Mouse (Mus musculus) forebrain, postnatal 0 days (tissue): ENCODE measurements at regions not wholly inside any gene's neighbourhood (a gene's known extent, or its start where the extent isn't known, plus 50 kb on each side); places are given as distances from the start of the nearest gene placed in this dataset.

Experiments used
- ATAC-seq: fragments of 200-750 bp; cut with Nextera tagmentation; 2 replicates; pipeline ENCODE4 v1.8.0; 2017; ENCODE audit warnings: mild to moderate bottlenecking, moderate library complexity
- DNase-seq: peaks from one replicate; pipeline ENCODE4 v3.0.0-alpha.2; 2015
- H3K27ac ChIP-seq: fragments of 300-500 bp; sonication (generic); 2 replicates; pipeline ENCODE4 v1.5.1; 2014; ENCODE audit warnings: low read depth, mild to moderate bottlenecking, antibody characterized with exemption, low read length, moderate library complexity, mixed read lengths
- H3K27me3 ChIP-seq: fragments of 300-500 bp; sonication (generic); 2 replicates; pipeline ENCODE4 v1.6.1; 2014; ENCODE audit warnings: mild to moderate bottlenecking, low read length, mixed read lengths; ENCODE audit not compliant: insufficient read depth
- H3K36me3 ChIP-seq: fragments of 300-500 bp; sonication (generic); 2 replicates; pipeline ENCODE4 v1.6.1; 2014; ENCODE audit warnings: mild to moderate bottlenecking, moderate library complexity; ENCODE audit not compliant: insufficient read depth
- H3K4me1 ChIP-seq: fragments of 300-500 bp; sonication (generic); 2 replicates; pipeline ENCODE4 v1.6.1; 2014; ENCODE audit warnings: antibody characterized with exemption; ENCODE audit not compliant: insufficient read depth
- H3K4me2 ChIP-seq: fragments of 300-500 bp; sonication (generic); 2 replicates; pipeline ENCODE4 v1.6.1; 2014; ENCODE audit warnings: low read depth, mild to moderate bottlenecking, moderate library complexity
- H3K4me3 ChIP-seq: fragments of 300-500 bp; sonication (generic); 2 replicates; pipeline ENCODE4 v1.5.1; 2014; ENCODE audit warnings: low read depth, low read length, mixed read lengths
- H3K9ac ChIP-seq: fragments of 300-500 bp; sonication (generic); 2 replicates; pipeline ENCODE4 v1.6.1; 2014; ENCODE audit warnings: mild to moderate bottlenecking
- H3K9me3 ChIP-seq: fragments of 300-500 bp; sonication (generic); 2 replicates; pipeline ENCODE4 v1.6.1; 2016; ENCODE audit warnings: low read length
- CTCF ChIP-seq: sonication (generic); IDR thresholded peaks from 2 replicates; pipeline ENCODE4 v1.5.1; 2016; ENCODE audit warnings: antibody characterized with exemption, control low read depth, low read depth
- WGBS: fragments of 180-500 bp; shearing (Covaris S2); extraction: QIAGEN DNeasy Blood & Tissue Kit; methylation state at CpG from one replicate; pipeline ENCODE4 v1.1.7; 2014; 5-methylcytosine and 5-hydroxymethylcytosine counted together

DNA sequence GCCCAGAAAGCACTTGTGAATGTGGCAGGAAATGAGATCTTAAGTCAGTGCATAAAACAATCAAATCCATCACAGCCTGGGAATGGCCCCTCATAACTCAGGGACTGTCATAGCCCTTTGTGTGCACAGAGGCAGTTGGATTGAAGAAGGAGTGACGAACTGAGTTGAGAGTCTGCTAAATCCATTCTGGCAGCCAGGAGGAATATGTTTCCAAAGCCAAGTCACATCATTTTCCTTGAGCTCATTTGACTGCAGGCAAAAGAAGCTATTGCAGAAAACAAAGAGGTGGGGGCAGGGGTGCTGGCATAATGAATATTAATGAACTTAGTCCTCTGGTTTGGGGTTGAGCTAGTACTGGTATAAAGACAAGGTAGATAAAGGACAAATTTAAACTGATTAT is 620.0 kb downstream of the Dhx35 start:
- 3% methylated on average over 1 of the region's 1 CpGs for WGBS
- Histone ChIP-seq H3K36me3 (no peaks in the 10 kb centered on the region), H3K4me2 (no peak overlapping the region), H3K4me3 (no peak overlapping the region), H3K27ac (no peak overlapping the region), H3K4me1 (no peaks in the 10 kb centered on the region; the same call in 1 of the 2 replicates), H3K9ac (no peak overlapping the region), H3K9me3 (no peaks in the 10 kb centered on the region), H3K27me3 (no peaks in the 10 kb centered on the region)
- TF ChIP-seq CTCF = 0 out of 2 replicates have a peak, but pooled peaks have one; percentile 27
- ATAC-seq = peak; percentile 59; the same call in 1 of the 2 replicates
- DNase-seq = peak; percentile 29

DNA sequence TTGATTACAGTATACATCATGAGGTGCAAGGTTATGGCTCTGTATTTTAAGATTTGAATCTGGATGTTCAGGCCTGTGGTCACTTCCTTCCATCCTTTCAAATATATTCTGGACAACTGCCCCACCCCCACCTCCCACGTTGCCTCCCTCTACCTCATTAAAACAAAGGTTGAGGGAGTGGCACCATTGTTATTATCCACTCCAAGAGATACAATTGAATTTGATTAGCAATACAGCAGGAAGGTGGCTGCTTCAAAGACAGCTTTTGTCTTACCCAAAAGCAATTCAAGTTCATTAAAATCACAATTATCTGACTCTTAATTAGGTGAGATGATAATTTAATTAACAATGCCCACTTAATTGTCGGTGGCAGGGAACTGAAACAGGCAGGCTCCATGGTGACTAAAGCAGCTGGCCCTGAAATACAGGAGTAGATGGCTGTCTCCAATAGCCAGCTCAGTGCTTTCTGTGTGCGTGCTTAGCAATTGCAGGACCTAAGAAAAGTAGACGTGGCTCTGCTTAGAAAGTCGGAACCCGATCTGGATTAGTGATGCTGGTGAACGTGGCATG is 623.8 kb downstream of the Dhx35 start:
- ATAC-seq = no peak
- Histone ChIP-seq H3K36me3 (no peaks in the 10 kb centered on the region), H3K9ac (no peak overlapping the region), H3K9me3 (no peaks in the 10 kb centered on the region), H3K4me2 (no peak overlapping the region), H3K27ac (no peak overlapping the region), H3K27me3 (no peaks in the 10 kb centered on the region), H3K4me1 (no peaks in the 10 kb centered on the region; the same call in 1 of the 2 replicates), H3K4me3 (no peak overlapping the region)
- no peak for DNase-seq
- TF ChIP-seq CTCF = no peak
- WGBS = 23% methylated on average over 7 of the region's 7 CpGs

DNA sequence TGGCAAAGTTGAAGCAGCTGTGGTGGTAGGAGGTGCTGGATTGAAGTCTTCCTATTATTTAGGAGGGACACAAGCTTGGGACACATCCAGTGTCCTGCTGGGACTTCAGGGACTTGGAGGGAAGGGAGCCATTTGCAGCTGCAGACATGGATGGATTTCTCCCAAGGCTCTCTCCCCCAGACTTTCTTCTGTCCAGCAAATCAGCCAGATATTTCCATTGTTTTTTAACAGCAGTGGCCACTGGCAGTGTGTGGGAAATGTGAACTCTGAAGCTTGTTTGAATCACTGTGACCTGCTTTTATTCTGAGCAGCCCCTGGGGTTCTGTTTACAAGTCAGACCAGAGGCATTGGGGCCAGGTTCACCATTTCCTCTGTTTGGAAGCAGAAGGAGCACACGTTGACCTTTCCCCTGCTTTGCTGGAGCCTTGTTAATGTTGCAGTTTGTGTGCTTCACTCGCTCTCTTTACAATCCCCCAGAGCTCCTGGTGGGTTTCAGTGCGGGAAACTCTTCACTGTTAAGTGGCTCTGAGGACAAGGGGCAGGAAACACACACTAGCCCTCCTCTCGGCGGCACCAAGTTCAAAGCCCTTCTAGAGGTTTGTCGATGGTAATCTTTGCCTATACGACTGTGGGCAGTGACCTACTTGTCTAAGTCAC is 627.8 kb downstream of the Dhx35 start:
- no peaks in the 10 kb centered on the region for H3K27me3 ChIP-seq

GRCm38 (mm10) chr2:159428201-159428600 is 633.6 kb downstream of the Dhx35 start:
- no peaks in the 10 kb centered on the region for H3K36me3 ChIP-seq
- no peaks in the 10 kb centered on the region for H3K9me3 ChIP-seq
- 46% methylated on average over 1 of the region's 1 CpGs for WGBS
- no peak for DNase-seq
- no peaks in the 10 kb centered on the region for H3K4me1 ChIP-seq
- no peak for TF ChIP-seq CTCF
- H3K4me2 ChIP-seq = no peak overlapping the region
- H3K27me3 ChIP-seq = no peaks in the 10 kb centered on the region
- H3K4me3 ChIP-seq = no peak overlapping the region
- no peak for ATAC-seq
- no peak overlapping the region for H3K27ac ChIP-seq
- no peak overlapping the region for H3K9ac ChIP-seq

More for the DNA sequence above, 627.8 kb downstream of the Dhx35 start:
- no peak for ATAC-seq
- 42% methylated on average over 7 of the region's 7 CpGs for WGBS
- Histone ChIP-seq H3K4me1 (no peaks in the 10 kb centered on the region), H3K36me3 (no peaks in the 10 kb centered on the region), H3K9ac (no peak overlapping the region), H3K9me3 (no peaks in the 10 kb centered on the region), H3K4me3 (no peak overlapping the region), H3K27ac (no peak overlapping the region), H3K4me2 (no peak overlapping the region)
- TF ChIP-seq CTCF = no peak
- no peak for DNase-seq

- Histone ChIP-seq H3K9ac (no peak overlapping the region), H3K4me2 (no peak overlapping the region), H3K27ac (no peak overlapping the region), H3K4me3 (no peak overlapping the region), H3K4me1 (no peaks in the 10 kb centered on the region), H3K27me3 (no peaks in the 10 kb centered on the region), H3K9me3 (no peaks in the 10 kb centered on the region), H3K36me3 (no peaks in the 10 kb centered on the region)
- TF ChIP-seq CTCF = no peak
- ATAC-seq (no peak), DNase-seq (no peak)
- WGBS = 45% methylated on average over 5 of the region's 5 CpGs
Measured at GRCm38 (mm10) chr2:159430577-159431329, 636.1 kb downstream of the Dhx35 start.

- Histone ChIP-seq H3K27ac (no peak overlapping the region), H3K4me1 (no peaks in the 10 kb centered on the region), H3K9me3 (no peaks in the 10 kb centered on the region), H3K27me3 (no peaks in the 10 kb centered on the region), H3K4me2 (no peak overlapping the region), H3K4me3 (no peak overlapping the region), H3K36me3 (no peaks in the 10 kb centered on the region), H3K9ac (no peak overlapping the region)
- TF ChIP-seq CTCF = no peak
- ATAC-seq = no peak
- no peak for DNase-seq
- WGBS = 58% methylated on average over 6 of the region's 6 CpGs
Measured at GRCm38 (mm10) chr2:159438961-159439360, 644.4 kb downstream of the Dhx35 start.

- no peak overlapping the region for H3K4me3 ChIP-seq
- no peak overlapping the region for H3K4me2 ChIP-seq
- WGBS = 20% methylated on average over 8 of the region's 8 CpGs
- no peak overlapping the region for H3K27ac ChIP-seq
- ATAC-seq (no peak), DNase-seq (peak; percentile 74)
- H3K27me3 ChIP-seq = no peaks in the 10 kb centered on the region
- no peaks in the 10 kb centered on the region for H3K36me3 ChIP-seq
- no peak overlapping the region for H3K9ac ChIP-seq
- no peaks in the 10 kb centered on the region for H3K4me1 ChIP-seq
- H3K9me3 ChIP-seq = no peaks in the 10 kb centered on the region
- peak; percentile 63 for TF ChIP-seq CTCF
Measured at GRCm38 (mm10) chr2:159443581-159443980, 649.0 kb downstream of the Dhx35 start.
